Mouse (Mus musculus) forebrain, embryonic 12.5 days (tissue): ENCODE measurements around the gene Gpank1. TPM values are rescaled to one million over a fixed set of nuclear protein-coding genes. Genes with fewer than 3 reads are reported as not detected.
"Not testable (repeated sequence)": the region's sequence is repeated elsewhere in the genome, so short reads cannot be mapped to it uniquely, and the experiment has no call there.

Experiments
- ATAC-seq: fragments of 200-750 bp; cut with Nextera tagmentation; 2 replicates; pipeline ENCODE4 v1.8.0; 2017; ENCODE audit warnings: moderate TSS enrichment; ENCODE audit not compliant: low FRiP score
- H3K27ac ChIP-seq: fragments of 300-500 bp; sonication (generic); 2 replicates; pipeline ENCODE4 v1.5.1; 2016; ENCODE audit warnings: mild to moderate bottlenecking
- H3K27me3 ChIP-seq: fragments of 300-500 bp; sonication (generic); 2 replicates; pipeline ENCODE4 v1.6.1; 2016; ENCODE audit warnings: mild to moderate bottlenecking
- H3K36me3 ChIP-seq: fragments of 300-500 bp; sonication (generic); replicated peaks from 2 replicates; pipeline ENCODE4 v1.6.1; 2016; ENCODE audit warnings: mild to moderate bottlenecking
- H3K4me1 ChIP-seq: fragments of 300-500 bp; sonication (generic); 2 replicates; pipeline ENCODE4 v1.6.1; 2016
- H3K4me2 ChIP-seq: fragments of 300-500 bp; sonication (generic); 2 replicates; pipeline ENCODE4 v1.6.1; 2016; ENCODE audit warnings: mild to moderate bottlenecking, moderate library complexity
- H3K4me3 ChIP-seq: fragments of 300-500 bp; sonication (generic); replicated peaks from 2 replicates; pipeline ENCODE4 v1.5.1; 2016; ENCODE audit warnings: mild to moderate bottlenecking
- H3K9ac ChIP-seq: fragments of 300-500 bp; sonication (generic); 2 replicates; pipeline ENCODE4 v1.6.1; 2016; ENCODE audit warnings: mild to moderate bottlenecking
- H3K9me3 ChIP-seq: fragments of 300-500 bp; sonication (generic); 2 replicates; pipeline ENCODE4 v1.6.1; 2016
- WGBS: fragments of 180-500 bp; shearing (Covaris S2); methylation state at CpG from one replicate; pipeline ENCODE4 v1.1.7; 2016; 5-methylcytosine and 5-hydroxymethylcytosine counted together
- polyA plus RNA-seq: library from polyadenylated mRNA; unstranded; fragments of >200 nt; fragmentation: Nextera tagmentation; extraction: Ambion mirVana; gene quantifications from 2 replicates; pipeline ENCODE4 v1.2.1, GENCODE M21; 2016

Gpank1 gene
- polyA plus RNA-seq, 1 experiment from 2014 or later = 27.4 TPM

DNA sequence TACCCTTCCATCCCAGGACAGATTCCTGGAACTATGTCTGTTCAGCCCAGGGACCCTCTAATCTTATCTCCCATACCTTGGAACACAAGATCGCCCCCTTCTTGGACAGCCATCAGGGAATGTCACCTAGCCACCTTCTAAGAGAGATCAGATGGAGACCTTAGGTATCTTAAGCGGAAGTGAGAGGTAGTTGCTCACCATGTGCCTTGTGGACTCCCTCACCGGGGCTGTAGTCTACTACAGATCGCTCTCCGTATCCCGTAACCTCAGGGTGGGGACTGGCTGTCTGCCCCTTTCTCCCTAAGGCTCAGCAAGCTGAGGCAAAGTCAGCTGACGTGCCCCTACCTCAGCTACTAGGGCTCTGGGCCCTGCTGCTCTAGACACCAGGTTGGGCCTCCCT is 17.2 kb upstream of the Gpank1 start:
- no peak for ATAC-seq
- no peaks in the 10 kb centered on the region for H3K27me3 ChIP-seq
- H3K4me2 ChIP-seq = no peak overlapping the region
- WGBS = 91% methylated on average over 7 of the region's 7 CpGs
- H3K27ac ChIP-seq = no peak overlapping the region
- no peaks in the 10 kb centered on the region for H3K9me3 ChIP-seq
- no peak overlapping the region for H3K9ac ChIP-seq
- peaks cover 8% of the 10 kb centered on the region; the same call in 1 of the 2 replicates for H3K4me1 ChIP-seq
- H3K36me3 ChIP-seq = peaks cover 49% of the 10 kb centered on the region
- no peak overlapping the region for H3K4me3 ChIP-seq

DNA sequence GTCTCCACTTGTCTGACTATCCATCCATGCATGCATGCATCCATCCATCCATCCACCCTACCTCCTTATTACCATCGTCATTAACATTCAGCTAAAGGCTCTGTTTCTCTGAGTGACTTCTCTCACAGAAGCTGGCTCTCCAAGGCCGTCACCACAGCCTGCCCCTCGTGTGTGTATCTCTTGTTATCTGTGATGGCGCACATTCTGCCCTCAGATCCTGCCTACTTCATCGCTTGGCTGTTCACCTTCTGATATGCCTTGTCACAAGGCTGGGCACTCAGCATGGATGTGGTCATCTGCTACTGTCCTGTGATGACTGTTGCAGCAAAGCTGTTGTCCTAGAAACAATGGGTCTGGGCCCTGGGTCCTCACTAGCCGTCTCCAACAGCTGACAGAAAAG is 16.5 kb upstream of the Gpank1 start:
- WGBS = 84% methylated on average over 6 of the region's 6 CpGs
- Histone ChIP-seq H3K9me3 (no peaks in the 10 kb centered on the region), H3K27me3 (no peaks in the 10 kb centered on the region), H3K4me2 (no peak overlapping the region), H3K9ac (no peak overlapping the region), H3K27ac (no peak overlapping the region), H3K36me3 (peaks cover 42% of the 10 kb centered on the region), H3K4me3 (no peak overlapping the region), H3K4me1 (peaks cover 8% of the 10 kb centered on the region; the same call in 1 of the 2 replicates)
- no peak for ATAC-seq

DNA sequence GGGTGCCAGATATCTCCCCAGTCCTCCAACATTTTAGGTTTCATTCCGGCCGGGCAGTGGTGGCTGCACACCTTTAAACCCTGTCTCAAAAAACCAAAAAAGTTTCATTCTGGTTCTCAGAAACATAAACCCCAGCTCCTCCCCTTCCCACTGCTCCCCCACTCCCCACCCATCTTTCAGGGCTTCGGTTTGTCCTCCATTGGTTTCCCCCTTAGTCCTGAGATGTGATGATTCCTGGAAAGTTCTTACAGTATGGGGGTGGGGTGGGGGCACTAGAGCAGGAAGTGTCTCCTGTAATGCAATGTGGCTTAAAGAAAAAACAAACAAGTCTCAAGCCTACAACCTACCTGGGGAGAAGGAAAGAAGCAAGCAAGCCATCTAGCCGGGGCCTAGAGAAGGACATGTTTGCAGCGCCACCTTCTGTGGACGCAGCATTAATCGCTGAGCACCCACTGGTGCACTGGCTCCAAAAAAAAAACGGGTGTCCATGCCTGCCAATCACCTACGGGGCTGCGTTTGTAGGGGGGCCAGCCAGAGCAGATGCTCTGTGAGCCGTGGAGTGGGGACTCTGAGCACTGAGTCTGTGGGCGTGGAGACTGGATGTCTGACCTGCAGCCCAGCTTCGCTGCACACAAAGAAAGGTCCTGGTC is 15.4 kb upstream of the Gpank1 start:
- peak overlapping the region; percentile 29; the same call in 1 of the 2 replicates for H3K9ac ChIP-seq
- ATAC-seq = peak; percentile 51

DNA sequence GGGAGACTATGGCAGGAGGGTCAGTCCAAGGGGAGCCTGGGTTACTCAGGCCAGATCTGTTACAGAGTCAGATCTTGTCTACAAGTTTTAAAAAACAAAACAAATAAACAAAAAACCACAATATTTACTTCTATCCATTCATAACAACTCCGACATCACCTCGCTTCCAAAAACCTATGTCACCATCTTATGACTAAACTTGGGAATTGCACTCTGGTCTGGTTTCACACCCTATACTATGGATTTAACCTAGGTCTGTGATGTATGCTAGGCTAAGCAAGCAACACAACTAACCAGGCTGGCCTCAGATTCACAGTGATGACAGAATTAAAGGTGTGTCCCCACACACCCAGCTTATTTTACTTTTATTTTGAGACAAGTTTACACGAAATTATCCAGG is 14.7 kb upstream of the Gpank1 start:
- Histone ChIP-seq H3K4me2 (no peak overlapping the region; the same call in 1 of the 2 replicates), H3K27ac (no peak overlapping the region), H3K4me3 (no peak overlapping the region), H3K27me3 (no peaks in the 10 kb centered on the region; the same call in 1 of the 2 replicates), H3K9ac (0 out of 2 replicates have a peak overlapping the region, but pooled peaks have one; percentile 29), H3K36me3 (peaks cover 25% of the 10 kb centered on the region), H3K9me3 (no peaks in the 10 kb centered on the region), H3K4me1 (peaks cover 8% of the 10 kb centered on the region; the same call in 1 of the 2 replicates)
- no peak for ATAC-seq
- WGBS = 60% methylated on average over 3 of the region's 3 CpGs

More for the DNA sequence above, 15.4 kb upstream of the Gpank1 start:
- Histone ChIP-seq H3K9me3 (no peaks in the 10 kb centered on the region), H3K4me3 (no peak overlapping the region; the same call in 1 of the 2 replicates), H3K36me3 (peaks cover 31% of the 10 kb centered on the region), H3K4me1 (peaks cover 8% of the 10 kb centered on the region; the same call in 1 of the 2 replicates), H3K27ac (no peak overlapping the region), H3K4me2 (peak overlapping the region; percentile 42), H3K27me3 (no peaks in the 10 kb centered on the region)
- WGBS = 23% methylated on average over 13 of the region's 13 CpGs

DNA sequence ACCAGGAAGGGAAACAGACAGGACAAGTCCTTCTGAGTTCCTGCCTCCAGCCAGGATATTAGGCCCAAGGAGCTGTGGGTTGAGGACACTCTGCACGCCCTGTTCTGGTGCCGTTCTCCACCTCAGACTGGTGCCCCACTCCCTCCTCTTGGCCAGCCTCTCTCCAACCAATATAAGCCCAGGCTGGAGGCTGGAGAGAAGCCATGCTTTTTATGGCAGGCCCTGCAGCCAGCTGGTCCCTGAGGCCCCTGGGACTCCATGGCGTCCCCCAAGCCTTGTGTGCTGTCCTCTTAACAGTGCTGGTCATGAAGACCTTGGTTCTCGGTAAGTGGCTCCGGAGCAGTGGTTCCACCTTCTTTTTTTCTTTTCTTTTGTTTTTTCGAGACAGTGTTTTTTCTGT is 13.2 kb upstream of the Gpank1 start, which contains the start of gene Ly6g5c:
TSS of gene Ly6g5c (plus strand) at position 183 of the 400 bp plus-strand sequence.
- Histone ChIP-seq H3K4me2 (no peak within 1 kb of the TSS), H3K27me3 (no peaks in the 10 kb centered on the region; the same call in 1 of the 2 replicates), H3K9ac (no peak within 1 kb of the TSS), H3K4me1 (peaks cover 8% of the 10 kb centered on the region; the same call in 1 of the 2 replicates), H3K27ac (no peak within 1 kb of the TSS), H3K36me3 (peaks cover 9% of the 10 kb centered on the region), H3K4me3 (no peak within 1 kb of the TSS), H3K9me3 (no peaks in the 10 kb centered on the region)
- 90% methylated on average over 6 of the region's 6 CpGs for WGBS
- ATAC-seq = no peak

DNA sequence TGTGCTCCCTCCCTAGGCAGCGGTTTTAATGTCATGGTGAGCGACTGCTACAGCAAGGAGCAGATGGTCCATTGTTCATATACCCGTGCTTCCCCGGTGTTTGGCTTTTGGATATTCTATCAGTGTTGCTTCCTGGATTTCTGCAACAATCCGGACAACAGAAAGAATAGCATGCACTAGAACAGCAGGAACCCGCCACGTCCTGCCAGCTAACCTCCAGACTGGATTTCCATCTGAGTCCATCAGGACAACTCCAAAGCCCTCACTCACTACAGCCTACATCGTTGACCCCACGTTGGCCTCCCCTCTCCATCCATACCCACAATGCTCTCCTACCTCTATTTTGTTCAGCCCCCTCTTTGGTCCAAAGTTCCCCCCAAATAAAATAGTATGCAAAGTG is 9.5 kb upstream of the Gpank1 start:
- no peak for ATAC-seq
- WGBS = 83% methylated on average over 9 of the region's 9 CpGs
- Histone ChIP-seq H3K4me3 (no peak overlapping the region), H3K27ac (no peak overlapping the region), H3K4me1 (no peaks in the 10 kb centered on the region), H3K9ac (no peak overlapping the region), H3K27me3 (no peaks in the 10 kb centered on the region; the same call in 1 of the 2 replicates), H3K36me3 (peaks cover 30% of the 10 kb centered on the region), H3K4me2 (no peak overlapping the region), H3K9me3 (no peaks in the 10 kb centered on the region)

DNA sequence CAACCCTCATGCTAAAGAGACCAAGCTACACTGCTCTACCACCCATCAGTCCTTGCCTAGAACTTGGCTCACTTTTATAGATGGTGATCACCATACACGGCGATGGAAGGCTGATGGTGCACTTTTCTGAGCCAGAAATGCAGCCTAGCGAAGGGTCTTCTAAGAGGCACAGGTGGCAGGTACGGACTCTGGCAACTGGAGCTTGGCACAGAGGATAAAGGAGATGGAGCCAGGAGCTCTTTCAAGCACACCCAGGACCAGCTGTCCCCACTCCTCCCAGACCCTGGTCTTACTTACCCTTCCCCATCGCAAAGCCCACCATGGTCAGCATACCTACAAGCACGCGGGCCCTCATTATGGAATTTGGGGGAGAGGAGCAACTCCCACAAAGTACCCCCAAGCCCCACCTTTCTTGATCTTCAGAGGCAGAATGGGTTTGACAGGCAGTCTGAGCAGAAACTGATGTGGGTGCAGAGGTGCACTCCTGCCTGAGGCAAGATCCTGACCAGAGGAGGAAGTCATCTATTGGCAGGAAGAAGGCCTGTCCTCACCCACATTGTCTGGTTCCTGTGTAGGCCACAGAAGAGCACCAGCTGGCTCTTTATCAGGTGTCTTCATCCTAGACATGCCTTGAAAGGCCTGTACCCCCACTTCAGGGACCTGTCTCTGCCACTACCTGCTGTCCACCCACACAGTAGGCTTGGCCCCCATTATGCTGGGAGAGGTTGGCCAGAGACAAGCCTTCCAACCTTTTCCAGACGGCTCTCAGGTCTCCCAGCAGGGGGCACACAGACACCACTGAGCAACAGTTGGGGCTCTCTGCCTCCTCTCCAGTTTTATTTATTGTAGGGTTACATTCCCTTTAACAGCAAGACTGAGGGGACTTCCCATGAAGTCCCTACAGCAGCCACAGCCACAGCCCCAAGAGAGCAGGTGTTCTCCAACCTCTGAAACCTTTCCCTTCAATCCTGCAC is 5.9 kb upstream of the Gpank1 start, which contains the start of gene Ly6g5b:
TSS of gene Ly6g5b (minus strand) at position 383 of the 974 bp plus-strand sequence.
- Histone ChIP-seq H3K36me3 (peaks cover 54% of the 10 kb centered on the region), H3K4me1 (peaks cover 8% of the 10 kb centered on the region), H3K4me2 (no peak within 1 kb of the TSS), H3K9ac (no peak within 1 kb of the TSS), H3K9me3 (no peaks in the 10 kb centered on the region), H3K27ac (no peak within 1 kb of the TSS), H3K4me3 (no peak within 1 kb of the TSS), H3K27me3 (no peaks in the 10 kb centered on the region; the same call in 1 of the 2 replicates)
- WGBS = 88% methylated on average over 8 of the region's 8 CpGs
- no peak for ATAC-seq

DNA sequence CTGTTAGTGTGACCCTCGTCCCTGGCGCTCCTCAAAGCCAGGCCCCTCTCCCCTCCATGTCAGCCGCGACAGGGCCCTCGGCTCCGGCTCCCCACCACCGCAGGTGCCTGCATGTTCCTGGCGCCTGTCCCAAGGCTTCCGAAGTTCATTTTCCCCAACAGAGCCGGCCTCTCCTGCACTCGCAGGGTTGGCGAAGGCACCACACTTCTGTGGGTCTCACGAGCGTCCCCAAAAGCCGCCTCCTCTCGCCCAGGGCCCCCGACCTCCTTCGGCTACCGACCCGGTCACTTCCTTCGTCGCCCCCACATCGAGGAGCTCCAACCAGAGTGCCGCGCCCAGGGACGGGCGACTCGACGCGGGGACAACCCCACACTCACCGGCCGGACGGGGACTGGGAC is 511 bp upstream of the Gpank1 start:
- H3K36me3 ChIP-seq = peaks cover 52% of the 10 kb centered on the region
- H3K27ac ChIP-seq = peak overlapping the region; percentile 70

DNA sequence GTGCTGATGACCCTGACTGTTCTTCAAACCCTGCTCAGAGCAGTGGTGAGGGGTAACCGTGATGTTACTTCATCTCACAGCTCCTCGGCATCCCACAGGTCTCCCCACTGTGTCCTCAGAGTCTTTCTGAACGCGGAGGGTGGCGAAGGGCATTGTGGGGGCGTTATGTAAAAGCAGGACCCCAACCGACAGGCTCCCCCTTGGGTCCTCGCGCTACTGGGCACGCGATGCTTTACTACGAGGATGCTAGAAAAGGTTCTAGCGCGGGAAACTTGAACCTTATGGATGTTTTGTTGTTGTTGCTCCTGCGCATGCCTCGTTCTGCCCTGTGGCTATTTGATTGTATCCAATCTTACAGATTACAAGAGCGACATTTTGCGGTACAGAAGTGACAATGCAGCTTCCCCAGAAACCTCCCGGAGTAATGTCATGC is 632 bp downstream of the Gpank1 start, which contains the start of gene Csnk2b:
TSS of gene Csnk2b (minus strand) at position 183 of the 433 bp plus-strand sequence.
- no peaks in the 10 kb centered on the region for H3K9me3 ChIP-seq
- peak within 1 kb of the TSS; percentile 94 for H3K27ac ChIP-seq
- under 1% methylated on average over 19 of the region's 19 CpGs for WGBS
- H3K36me3 ChIP-seq = peaks cover 43% of the 10 kb centered on the region
- H3K27me3 ChIP-seq = no peaks in the 10 kb centered on the region
- peak within 1 kb of the TSS; percentile 94 for H3K4me2 ChIP-seq
- H3K4me3 ChIP-seq = peak within 1 kb of the TSS; percentile 98
- peak; percentile 62 for ATAC-seq
- H3K9ac ChIP-seq = peak within 1 kb of the TSS; percentile 98
- H3K4me1 ChIP-seq = peaks cover 33% of the 10 kb centered on the region

More for the DNA sequence above, 511 bp upstream of the Gpank1 start:
- Histone ChIP-seq H3K4me2 (peak overlapping the region; percentile 94), H3K4me3 (peak overlapping the region; percentile 98), H3K4me1 (peaks cover 24% of the 10 kb centered on the region), H3K9ac (peak overlapping the region; percentile 98), H3K9me3 (no peaks in the 10 kb centered on the region), H3K27me3 (no peaks in the 10 kb centered on the region)
- ATAC-seq = no peak
- WGBS = under 1% methylated on average over 33 of the region's 33 CpGs

DNA sequence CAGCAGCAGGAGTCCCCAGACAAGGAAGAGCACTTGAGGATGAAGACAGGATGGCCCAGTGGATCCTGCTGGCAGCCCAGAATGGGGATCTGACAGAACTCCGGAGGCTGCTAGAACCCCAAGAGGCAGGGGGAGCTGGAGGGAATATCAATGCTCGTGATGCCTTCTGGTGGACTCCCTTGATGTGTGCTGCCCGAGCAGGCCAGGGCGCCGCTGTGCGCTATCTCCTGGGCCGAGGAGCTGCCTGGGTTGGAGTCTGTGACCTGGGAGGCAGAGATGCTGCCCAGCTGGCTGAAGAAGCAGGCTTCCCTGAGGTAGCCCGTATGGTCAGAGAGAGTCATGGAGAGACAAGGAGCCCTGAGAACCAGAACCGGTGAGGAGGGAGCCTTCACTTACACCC is 2.0 kb downstream of the Gpank1 start:
- H3K4me1 ChIP-seq = peaks cover 43% of the 10 kb centered on the region
- H3K9ac ChIP-seq = peak overlapping the region; percentile 80; the same call in 1 of the 2 replicates
- not testable (repeated sequence) for H3K9me3 ChIP-seq, H3K4me2 ChIP-seq, H3K27ac ChIP-seq, H3K4me3 ChIP-seq, ATAC-seq, H3K27me3 ChIP-seq
- peaks cover 31% of the 10 kb centered on the region for H3K36me3 ChIP-seq
- WGBS = 95% methylated on average over 9 of the region's 9 CpGs

DNA sequence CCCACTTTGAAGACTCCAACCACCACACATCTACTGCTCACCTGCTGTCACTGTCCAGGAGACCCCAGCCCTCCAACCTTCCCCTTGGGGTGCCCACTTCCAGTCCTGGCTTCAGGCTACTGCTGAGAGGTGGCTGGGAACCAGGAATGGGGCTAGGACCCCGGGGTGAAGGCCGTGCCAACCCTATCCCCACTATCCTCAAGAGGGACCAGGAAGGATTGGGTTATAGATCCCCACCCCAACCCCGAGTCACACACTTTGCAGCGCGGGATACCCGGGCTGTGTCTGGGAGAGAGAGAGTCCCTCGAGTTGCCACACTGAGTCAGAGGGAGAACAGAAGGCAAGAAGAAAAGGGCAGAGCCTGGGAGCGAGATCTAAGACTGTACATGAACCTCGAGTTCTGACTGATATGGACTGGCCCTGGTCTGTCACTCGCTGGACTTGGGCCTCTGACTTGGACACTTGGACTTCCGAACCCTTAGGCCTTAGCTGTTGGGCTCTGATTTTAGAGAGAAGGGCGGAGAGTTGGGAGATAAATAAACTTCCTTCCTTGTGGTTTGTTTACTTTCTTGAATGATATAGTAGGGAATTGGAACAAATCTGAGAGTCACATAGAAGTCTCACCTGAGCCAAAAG is 3.1 kb downstream of the Gpank1 start:
- ATAC-seq, H3K27me3 ChIP-seq, H3K27ac ChIP-seq, H3K4me3 ChIP-seq, H3K9me3 ChIP-seq, H3K9ac ChIP-seq, H3K4me2 ChIP-seq: not testable (repeated sequence)
- Histone ChIP-seq H3K4me1 (peaks cover 43% of the 10 kb centered on the region), H3K36me3 (peaks cover 22% of the 10 kb centered on the region)
- 93% methylated on average over 12 of the region's 12 CpGs for WGBS
